Mouse (Mus musculus) forebrain, embryonic 14.5 days (tissue): ENCODE data around the gene Gm21905. TPM values are rescaled to one million over a fixed set of nuclear protein-coding genes. Genes with fewer than 3 reads are reported as not detected.

Experiments
- ATAC-seq: fragments of 200-750 bp; cut with Nextera tagmentation; 2 replicates; pipeline ENCODE4 v1.8.0; 2017; ENCODE audit warnings: mild to moderate bottlenecking, moderate library complexity
- DNase-seq: peaks from one replicate; pipeline ENCODE4 v3.0.0-alpha.2; 2015; ENCODE audit warnings: low spot score
- H3K27ac ChIP-seq: fragments of 300-500 bp; sonication (generic); 2 replicates; pipeline ENCODE4 v1.5.1; 2014; ENCODE audit warnings: low read depth, mild to moderate bottlenecking, control low read depth, low read length, moderate library complexity
- H3K27me3 ChIP-seq: fragments of 300-500 bp; sonication (generic); replicated peaks from 2 replicates; pipeline ENCODE4 v1.6.1; 2014; ENCODE audit warnings: low read length, control low read depth, mixed read lengths; ENCODE audit not compliant: control insufficient read depth, insufficient read depth
- H3K36me3 ChIP-seq: fragments of 300-500 bp; sonication (generic); 2 replicates; pipeline ENCODE4 v1.6.1; 2014; ENCODE audit warnings: low read length, control low read depth; ENCODE audit not compliant: control insufficient read depth, insufficient read depth
- H3K4me1 ChIP-seq: fragments of 300-500 bp; sonication (generic); 2 replicates; pipeline ENCODE4 v1.6.1; 2014; ENCODE audit warnings: antibody characterized with exemption, low read length, control low read depth; ENCODE audit not compliant: control insufficient read depth, insufficient read depth
- H3K4me2 ChIP-seq: fragments of 300-500 bp; sonication (generic); 2 replicates; pipeline ENCODE4 v1.6.1; 2014; ENCODE audit warnings: mild to moderate bottlenecking, control low read depth, low read length
- H3K4me3 ChIP-seq: fragments of 300-500 bp; sonication (generic); 2 replicates; pipeline ENCODE4 v1.5.1; 2014; ENCODE audit warnings: low read depth, low read length, control low read depth
- H3K9ac ChIP-seq: fragments of 300-500 bp; sonication (generic); 2 replicates; pipeline ENCODE4 v1.6.1; 2014; ENCODE audit warnings: mild to moderate bottlenecking, low read length, control low read depth, moderate library complexity
- H3K9me3 ChIP-seq: fragments of 300-500 bp; sonication (generic); replicated peaks from 2 replicates; pipeline ENCODE4 v1.6.1; 2016; ENCODE audit warnings: low read length, control low read depth, mixed read lengths; ENCODE audit not compliant: control insufficient read depth
- WGBS: fragments of 180-500 bp; shearing (Covaris S2); extraction: QIAGEN DNeasy Blood & Tissue Kit; methylation state at CpG from one replicate; pipeline ENCODE4 v1.1.7; 2014; 5-methylcytosine and 5-hydroxymethylcytosine counted together
- polyA plus RNA-seq: library from polyadenylated mRNA; unstranded; fragments of >200 nt; fragmentation: Nextera tagmentation; extraction: Ambion mirVana; gene quantifications from 2 replicates; pipeline ENCODE4 v1.2.1, GENCODE M21; 2014

Gm21905 gene
- not detected in 2 replicates for polyA plus RNA-seq

- H3K4me2 ChIP-seq, result no peak within 1 kb of the TSS
- no peak within 1 kb of the TSS for H3K9ac ChIP-seq
- H3K27ac ChIP-seq, result no peak within 1 kb of the TSS
- H3K9me3 ChIP-seq, result no peaks in the 10 kb centered on the region
- ATAC-seq (no peak), DNase-seq (no peak)
- 80% methylated on average over 5 of the region's 5 CpGs for WGBS
- H3K4me3 ChIP-seq, result no peak within 1 kb of the TSS
- H3K27me3 ChIP-seq, result no peaks in the 10 kb centered on the region
- no peaks in the 10 kb centered on the region for H3K36me3 ChIP-seq
- H3K4me1 ChIP-seq, result no peaks in the 10 kb centered on the region
Measured at GRCm38 (mm10) chr5:67946321-67946720, at the start of gene Gm21905. Gene Gm21905 (minus strand): TSS chr5:67946421.

- Histone ChIP-seq H3K9me3 (no peaks in the 10 kb centered on the region), H3K4me3 (no peak overlapping the region), H3K27me3 (no peaks in the 10 kb centered on the region), H3K9ac (no peak overlapping the region), H3K4me1 (no peaks in the 10 kb centered on the region), H3K27ac (no peak overlapping the region), H3K4me2 (no peak overlapping the region), H3K36me3 (no peaks in the 10 kb centered on the region)
- no peak for DNase-seq
- ATAC-seq, result no peak
Measured at GRCm38 (mm10) chr5:67990426-67990825, 44.2 kb upstream of the Gm21905 start.

- Histone ChIP-seq H3K4me2 (no peak overlapping the region), H3K4me1 (no peaks in the 10 kb centered on the region), H3K4me3 (no peak overlapping the region), H3K36me3 (no peaks in the 10 kb centered on the region), H3K9ac (no peak overlapping the region), H3K27me3 (no peaks in the 10 kb centered on the region), H3K27ac (no peak overlapping the region), H3K9me3 (no peaks in the 10 kb centered on the region)
- ATAC-seq (no peak), DNase-seq (no peak)
- WGBS, result 53% methylated on average over 3 of the region's 3 CpGs
Measured at GRCm38 (mm10) chr5:67981946-67982526, 35.8 kb upstream of the Gm21905 start.

- H3K27ac ChIP-seq, result no peak overlapping the region
- ATAC-seq (peak; percentile 76), DNase-seq (peak; percentile 73)
- 28% methylated on average over 7 of the region's 7 CpGs for WGBS
- no peak overlapping the region for H3K9ac ChIP-seq
- no peak overlapping the region for H3K4me3 ChIP-seq
- H3K27me3 ChIP-seq, result no peaks in the 10 kb centered on the region
- H3K4me2 ChIP-seq, result no peak overlapping the region
- no peaks in the 10 kb centered on the region for H3K9me3 ChIP-seq
- peaks cover 2% of the 10 kb centered on the region; the same call in 1 of the 2 replicates for H3K4me1 ChIP-seq
- H3K36me3 ChIP-seq, result no peaks in the 10 kb centered on the region
Measured at GRCm38 (mm10) chr5:67969536-67969935, 23.3 kb upstream of the Gm21905 start.

GRCm38 (mm10) chr5:67961708-67962629 lies 15.7 kb upstream of the Gm21905 start:
- 88% methylated on average over 7 of the region's 7 CpGs for WGBS
- H3K27me3 ChIP-seq, result no peaks in the 10 kb centered on the region

GRCm38 (mm10) chr5:67955486-67955885 lies 9.3 kb upstream of the Gm21905 start:
- ATAC-seq (no peak), DNase-seq (no peak)
- Histone ChIP-seq H3K4me3 (no peak overlapping the region), H3K4me1 (no peaks in the 10 kb centered on the region), H3K9ac (no peak overlapping the region), H3K27me3 (no peaks in the 10 kb centered on the region), H3K4me2 (no peak overlapping the region), H3K27ac (no peak overlapping the region), H3K9me3 (no peaks in the 10 kb centered on the region), H3K36me3 (no peaks in the 10 kb centered on the region)
- 41% methylated on average over 7 of the region's 7 CpGs for WGBS

More at GRCm38 (mm10) chr5:67961708-67962629, 15.7 kb upstream of the Gm21905 start:
- no peaks in the 10 kb centered on the region for H3K36me3 ChIP-seq
- H3K4me3 ChIP-seq, result no peak overlapping the region
- H3K9ac ChIP-seq, result no peak overlapping the region
- no peaks in the 10 kb centered on the region for H3K9me3 ChIP-seq
- ATAC-seq (no peak), DNase-seq (no peak)
- no peak overlapping the region for H3K27ac ChIP-seq
- H3K4me2 ChIP-seq, result no peak overlapping the region
- no peaks in the 10 kb centered on the region for H3K4me1 ChIP-seq

GRCm38 (mm10) chr5:67954097-67954496 lies 7.9 kb upstream of the Gm21905 start:
- Histone ChIP-seq H3K4me1 (no peaks in the 10 kb centered on the region), H3K4me2 (no peak overlapping the region), H3K27ac (no peak overlapping the region), H3K4me3 (no peak overlapping the region), H3K27me3 (no peaks in the 10 kb centered on the region), H3K9ac (no peak overlapping the region), H3K9me3 (no peaks in the 10 kb centered on the region), H3K36me3 (no peaks in the 10 kb centered on the region)
- DNase-seq (no peak), ATAC-seq (no peak)
- 80% methylated on average over 4 of the region's 4 CpGs for WGBS

GRCm38 (mm10) chr5:67948074-67948473 lies 1.9 kb upstream of the Gm21905 start:
- Histone ChIP-seq H3K4me1 (no peaks in the 10 kb centered on the region), H3K4me2 (no peak overlapping the region), H3K36me3 (no peaks in the 10 kb centered on the region), H3K4me3 (no peak overlapping the region), H3K27ac (no peak overlapping the region), H3K9ac (no peak overlapping the region), H3K27me3 (no peaks in the 10 kb centered on the region), H3K9me3 (no peaks in the 10 kb centered on the region)
- DNase-seq (no peak), ATAC-seq (no peak)
- WGBS, result 84% methylated on average over 5 of the region's 5 CpGs

GRCm38 (mm10) chr5:67947006-67947405 lies 785 bp upstream of the Gm21905 start:
- Histone ChIP-seq H3K27me3 (no peaks in the 10 kb centered on the region), H3K27ac (no peak overlapping the region), H3K36me3 (no peaks in the 10 kb centered on the region), H3K9ac (no peak overlapping the region), H3K9me3 (no peaks in the 10 kb centered on the region), H3K4me3 (no peak overlapping the region), H3K4me1 (no peaks in the 10 kb centered on the region), H3K4me2 (no peak overlapping the region)
- ATAC-seq, result no peak
- no peak for DNase-seq
